ENCODE assay signal across 8 mouse cellular contexts in the genomic region with DNA sequence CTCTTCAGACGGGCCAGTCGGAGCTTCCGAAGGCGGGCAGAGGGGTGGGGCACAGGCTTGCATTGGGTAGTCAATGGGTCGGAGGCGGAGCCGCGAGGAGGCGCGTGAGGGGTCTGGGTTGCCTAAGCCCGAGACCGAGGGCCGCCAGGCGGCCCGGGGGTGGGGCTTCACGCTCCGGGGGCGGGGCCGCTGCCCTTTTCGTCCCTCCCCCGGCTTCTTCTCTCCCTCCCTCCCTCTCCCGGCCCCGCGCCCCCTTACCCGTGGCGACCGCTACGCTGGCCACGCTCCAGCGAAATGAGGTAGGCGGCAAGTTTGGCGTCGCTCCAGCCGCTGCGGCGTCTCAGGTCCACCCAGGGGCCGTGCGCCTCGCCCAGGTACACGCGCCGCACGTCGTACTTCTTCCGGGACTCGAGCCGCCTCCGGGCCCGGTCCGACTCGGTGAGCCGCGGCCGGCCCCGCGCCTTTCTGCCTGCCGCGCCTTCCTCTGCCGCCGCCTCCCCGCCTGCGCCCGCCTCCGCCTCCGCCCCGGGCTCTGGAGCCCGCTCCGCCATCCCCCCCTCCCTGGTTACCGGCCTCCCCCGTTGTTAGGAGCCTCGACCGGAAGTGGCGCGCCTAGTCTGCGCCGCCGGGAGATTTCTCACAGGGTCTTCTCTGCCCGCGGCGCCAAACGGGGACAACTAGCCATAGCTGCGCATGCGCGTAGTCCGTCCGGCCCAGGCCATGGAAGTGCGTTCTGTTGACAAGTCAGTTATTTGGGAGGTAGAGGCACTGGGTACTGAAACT. TPM values are rescaled to one million over a fixed set of nuclear protein-coding genes. Genes with fewer than 3 reads are reported as not detected.
A peak's percentile ranks its signal among the peaks of the same experiment; 100 is the strongest.
DNase-seq lines count a peak whose midpoint lies in the region; ATAC-seq lines count a peak whose summit lies in the region.

A gene (minus strand): TSS at position 469 of the 783 bp plus-strand sequence.
A gene (minus strand): TSS at position 586 of the 783 bp plus-strand sequence.

- ATAC-seq in frontal cortex, adult (ENCODE audit: low TSS enrichment) = peak; percentile 87
- peak; percentile 99 for ATAC-seq in hindbrain, embryonic 11.5 days (ENCODE audit: low FRiP score)

- peak within 1 kb of the TSS; percentile 95 for H3K9ac ChIP-seq in hindbrain, embryonic 11.5 days (ENCODE audit: low read depth, low read length)

- peak within 1 kb of the TSS; percentile 45 for H3K4me2 ChIP-seq in hindbrain, embryonic 11.5 days (replicated peaks; ENCODE audit: low read depth, low read length)

- H3K36me3 ChIP-seq in hindbrain, embryonic 11.5 days (ENCODE audit: control insufficient read depth, insufficient read depth, low read length) = 0 out of 2 replicates have a peak, but pooled peaks cover under 1% of the 10 kb centered on the region

- H3K9me3 ChIP-seq in hindbrain, embryonic 11.5 days (ENCODE audit: control insufficient read depth, low read length) = no peaks in the 10 kb centered on the region

- H3K4me1 ChIP-seq in hindbrain, embryonic 11.5 days (replicated peaks; ENCODE audit: control insufficient read depth, insufficient read depth, low read length) = peaks cover 2% of the 10 kb centered on the region; the same call in 1 of the 2 replicates

- H3K27ac ChIP-seq in hindbrain, embryonic 11.5 days (ENCODE audit: low read depth, low read length) = peak within 1 kb of the TSS; percentile 92

- no peaks in the 10 kb centered on the region for H3K27me3 ChIP-seq in hindbrain, embryonic 11.5 days (ENCODE audit: control insufficient read depth, insufficient read depth, low read length)

- DNase-seq in MN1 (ENCODE audit: low spot score) = peak; percentile 89
- peak; percentile 97 for DNase-seq in cerebellum, adult 9-10 months
- DNase-seq in hindbrain, embryonic 11.5 days (ENCODE audit: low spot score) = peak; percentile 98
- DNase-seq in layer of hippocampus, postnatal 10 days (ENCODE audit: low spot score in 2 of 2) = peak; percentile 98
- DNase-seq in lung, postnatal 10 days = peak; percentile 99
- peak; percentile 96 for DNase-seq in ovary, postnatal 36 days (ENCODE audit: low spot score)
- peak; percentile 95 for DNase-seq in thymus, postnatal 25 days

- WGBS in hindbrain, embryonic 11.5 days = under 1% methylated on average over 75 of the region's 87 CpGs

- H3K4me3 ChIP-seq in hindbrain, embryonic 11.5 days (ENCODE audit: low read depth, low read length) = peak within 1 kb of the TSS; percentile 72

RNA-seq across cellular contexts. Expression of the first gene that starts in this region (rescaled TPM):
- polyA plus RNA-seq in hindbrain, embryonic 11.5 days (2014; fragmentation: Nextera tagmentation; extraction: Ambion mirVana) = 0.56 TPM in 1 of 2 replicates, not detected in the other
- 1 to 10 TPM in 1 of 2 experiments, not detected in 1; 6.2 TPM for total RNA-seq in layer of hippocampus, postnatal 10 days (2021)

RNA-seq across cellular contexts. Expression of the second gene that starts in this region (rescaled TPM):
- 8.1 and 9.2 TPM in 2 replicates for polyA plus RNA-seq in hindbrain, embryonic 11.5 days (2014; fragmentation: Nextera tagmentation; extraction: Ambion mirVana)
- 10 to 100 TPM; 19.4 to 21.1 TPM for total RNA-seq in layer of hippocampus, postnatal 10 days (2021)

Comparison
In these comparisons a context has a peak if more than half of its experiments do, and no peak if none do; other contexts are left out.
1. Peak in every context shown above with its lines: DNase-seq, ATAC-seq, H3K4me3 ChIP-seq and H3K27ac ChIP-seq.